Mouse (Mus musculus) liver, embryonic 14.5 days (tissue): ENCODE data around the gene Tnfrsf1b. TPM values are rescaled to one million over a fixed set of nuclear protein-coding genes. Genes with fewer than 3 reads are reported as not detected.

Source experiments
- ATAC-seq: fragments of 200-750 bp; cut with Nextera tagmentation; 2 replicates; pipeline ENCODE4 v1.8.0; 2017; ENCODE audit warnings: moderate number of reproducible peaks, mild to moderate bottlenecking, moderate library complexity; ENCODE audit not compliant: insufficient read depth
- DNase-seq, 3 experiments: peaks; one replicate each; pipeline ENCODE4 v3.0.0-alpha.2; 2012 to 2013; ENCODE audit warnings: low read depth in 3 of 3, low spot score in 3 of 3
- H3K27ac ChIP-seq: fragments of 300-500 bp; sonication (generic); 2 replicates; pipeline ENCODE4 v1.5.1; 2014; ENCODE audit warnings: moderate library complexity, mild to moderate bottlenecking, control low read depth, inconsistent platforms
- H3K27me3 ChIP-seq: fragments of 300-500 bp; sonication (generic); 2 replicates; pipeline ENCODE4 v1.6.1; 2014; ENCODE audit warnings: mild to moderate bottlenecking, low read length, moderate library complexity; ENCODE audit not compliant: control insufficient read depth, insufficient read depth
- H3K36me3 ChIP-seq: fragments of 300-500 bp; sonication (generic); replicated peaks from 2 replicates; pipeline ENCODE4 v1.6.1; 2014; ENCODE audit warnings: low read depth; ENCODE audit not compliant: control insufficient read depth, insufficient read depth
- H3K4me1 ChIP-seq, 2 experiments: fragments of 200-500 bp in 1 of 2; fragments of 300-500 bp in 1 of 2; sonication (generic) in 1 of 2; replicated peaks; 2 replicates each; pipeline ENCODE4 v1.6.1; 2012 to 2014; ENCODE audit warnings: antibody characterized with exemption in 1 of 2, inconsistent platforms in 1 of 2, low read length in 1 of 2; ENCODE audit not compliant: control insufficient read depth in 2 of 2, insufficient read depth in 2 of 2
- H3K4me2 ChIP-seq: fragments of 300-500 bp; sonication (generic); 2 replicates; pipeline ENCODE4 v1.6.1; 2014; ENCODE audit warnings: low read depth, mild to moderate bottlenecking, control low read depth, moderate library complexity
- H3K4me3 ChIP-seq, 2 experiments: fragments of 200-500 bp in 1 of 2; fragments of 300-500 bp in 1 of 2; sonication (generic) in 1 of 2; 2 replicates each; pipeline ENCODE4 v1.5.1; 2012 to 2014; ENCODE audit warnings: low read depth in 2 of 2, low read length in 2 of 2, mild to moderate bottlenecking in 2 of 2, control low read depth in 1 of 2, inconsistent platforms in 1 of 2, moderate library complexity in 1 of 2; ENCODE audit not compliant: insufficient read depth in 1 of 2
- H3K9ac ChIP-seq: fragments of 300-500 bp; sonication (generic); replicated peaks from 2 replicates; pipeline ENCODE4 v1.6.1; 2014; ENCODE audit warnings: mild to moderate bottlenecking, control low read depth, moderate library complexity
- H3K9me3 ChIP-seq: fragments of 300-500 bp; sonication (generic); 2 replicates; pipeline ENCODE4 v1.6.1; 2016; ENCODE audit warnings: low read length, mixed read lengths; ENCODE audit not compliant: control insufficient read depth
- CTCF ChIP-seq: IDR thresholded peaks from 2 replicates; pipeline ENCODE4 v1.5.1; 2016; ENCODE audit warnings: antibody characterized with exemption, low read depth, control low read depth
- EP300 ChIP-seq: IDR thresholded peaks from 2 replicates; pipeline ENCODE4 v1.6.1; 2016; ENCODE audit warnings: antibody characterized with exemption, low read depth
- WGBS: fragments of 180-500 bp; shearing (Covaris S2); extraction: QIAGEN DNeasy Blood & Tissue Kit; methylation state at CpG from one replicate; pipeline ENCODE4 v1.1.7; 2014; ENCODE audit not compliant: insufficient replicate concordance; 5-methylcytosine and 5-hydroxymethylcytosine counted together
- polyA plus RNA-seq, 2 experiments: library from polyadenylated mRNA; depleted of rRNA in 1 of 2; stranded (reverse) in 1 of 2; unstranded in 1 of 2; fragments of >200 nt; fragmentation: Nextera tagmentation in 1 of 2; extraction: Ambion mirVana in 1 of 2; gene quantifications; 2 replicates each; pipeline versions ENCODE4 v1.2.1 to v1.2.3; 2012 to 2014

Gene Tnfrsf1b
- polyA plus RNA-seq, 2 experiments: 3.2 to 4.7 TPM

GRCm38 (mm10) chr4:145217837-145218236 lies 28.8 kb downstream of the Tnfrsf1b start:
- H3K4me1 ChIP-seq: peaks cover 11 to 22% of the 10 kb centered on the region in 2 experiments
- H3K27ac ChIP-seq: no peak overlapping the region
- DNase-seq: no peak
- no peaks in the 10 kb centered on the region for H3K9me3 ChIP-seq
- 66% methylated on average over 5 of the region's 5 CpGs for WGBS
- ATAC-seq: no peak
- H3K4me2 ChIP-seq: no peak overlapping the region
- H3K9ac ChIP-seq: no peak overlapping the region
- no peak overlapping the region for H3K4me3 ChIP-seq
- H3K27me3 ChIP-seq: no peaks in the 10 kb centered on the region
- TF ChIP-seq EP300: no peak
- no peaks in the 10 kb centered on the region for H3K36me3 ChIP-seq

GRCm38 (mm10) chr4:145217046-145217445 lies 29.6 kb downstream of the Tnfrsf1b start:
- Histone ChIP-seq H3K4me3 (no peak overlapping the region), H3K9ac (no peak overlapping the region), H3K4me1 (peaks cover 4 to 15% of the 10 kb centered on the region in 2 experiments; a peak in 3 of 4 replicates), H3K27me3 (no peaks in the 10 kb centered on the region), H3K9me3 (no peaks in the 10 kb centered on the region), H3K27ac (no peak overlapping the region), H3K4me2 (no peak overlapping the region), H3K36me3 (no peaks in the 10 kb centered on the region)
- DNase-seq (no peak), ATAC-seq (no peak)
- TF ChIP-seq CTCF: no peak
- no peak for TF ChIP-seq EP300
- 66% methylated on average over 6 of the region's 6 CpGs for WGBS

GRCm38 (mm10) chr4:145215396-145215795 lies 31.3 kb downstream of the Tnfrsf1b start:
- WGBS: 42% methylated on average over 2 of the region's 2 CpGs
- no peak for ATAC-seq
- no peaks in the 10 kb centered on the region for H3K27me3 ChIP-seq

GRCm38 (mm10) chr4:145214786-145215174 lies 31.9 kb downstream of the Tnfrsf1b start:
- no peak overlapping the region for H3K9ac ChIP-seq
- no peaks in the 10 kb centered on the region for H3K9me3 ChIP-seq
- DNase-seq (no peak), ATAC-seq (no peak; the same call in 1 of the 2 replicates)
- no peak overlapping the region for H3K4me2 ChIP-seq
- peaks cover 0 to 1% of the 10 kb centered on the region in 2 experiments; a peak in 1 of 4 replicates for H3K4me1 ChIP-seq
- no peaks in the 10 kb centered on the region for H3K36me3 ChIP-seq
- TF ChIP-seq CTCF: no peak
- WGBS: 55% methylated on average over 6 of the region's 6 CpGs
- no peak overlapping the region for H3K27ac ChIP-seq
- H3K27me3 ChIP-seq: no peaks in the 10 kb centered on the region
- no peak overlapping the region for H3K4me3 ChIP-seq

More at GRCm38 (mm10) chr4:145215396-145215795, 31.3 kb downstream of the Tnfrsf1b start:
- TF ChIP-seq CTCF: no peak
- TF ChIP-seq EP300: no peak
- no peak for DNase-seq
- Histone ChIP-seq H3K36me3 (no peaks in the 10 kb centered on the region), H3K4me3 (no peak overlapping the region), H3K27ac (no peak overlapping the region), H3K9ac (no peak overlapping the region), H3K4me1 (peaks cover 0 to 2% of the 10 kb centered on the region in 2 experiments; a peak in 1 of 4 replicates), H3K4me2 (no peak overlapping the region), H3K9me3 (no peaks in the 10 kb centered on the region)

- Histone ChIP-seq H3K36me3 (no peaks in the 10 kb centered on the region), H3K9me3 (no peaks in the 10 kb centered on the region), H3K27me3 (no peaks in the 10 kb centered on the region), H3K4me3 (no peak overlapping the region), H3K27ac (no peak overlapping the region), H3K9ac (no peak overlapping the region), H3K4me2 (no peak overlapping the region), H3K4me1 (no peaks in the 10 kb centered on the region; a peak in 1 of 4 replicates)
- whole genome bisulfite sequencing: 33% methylated on average over 8 of the region's 8 CpGs
- TF ChIP-seq CTCF (peak; percentile 98), EP300 (no peak)
- peak; percentile 72 for ATAC-seq
- DNase-seq: peak; percentile 55 to 61 (median 57)
These were observed 32.5 kb downstream of the Tnfrsf1b start for GRCm38 (mm10) chr4:145213999-145214785.
